Mouse (Mus musculus): ENCODE measurements around the gene Spock2. TPM values are rescaled to one million over a fixed set of nuclear protein-coding genes. Genes with fewer than 3 reads are reported as not detected.
A peak's percentile ranks its signal among the peaks of the same experiment; 100 is the strongest.

Spock2 gene
- 6.8 TPM for polyA plus RNA-seq (2012; fragmentation: generic; extraction: Trizol)

DNA sequence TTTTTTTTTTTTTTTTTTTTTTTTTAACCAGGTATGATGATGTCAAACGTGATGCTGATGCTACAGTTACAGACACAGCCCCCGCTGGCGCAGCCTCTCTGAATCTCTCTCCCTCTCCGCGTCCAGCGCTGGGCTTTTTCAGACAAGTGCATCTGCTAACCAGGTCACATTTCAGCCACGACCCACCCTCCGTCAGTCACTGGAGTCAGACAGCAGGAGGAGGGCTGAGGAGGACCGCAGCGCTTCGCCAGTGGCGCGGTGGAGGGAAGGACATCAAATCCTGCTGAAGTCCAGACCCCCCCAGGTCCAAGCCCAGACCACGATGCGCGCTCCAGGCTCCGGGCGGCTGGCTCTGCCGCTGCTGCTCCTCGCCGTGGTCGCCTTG lies at the start of gene Spock2:
Spock2 (plus strand) TSS at position 74 of the 385 bp plus-strand sequence.
- H3K36me3 ChIP-seq (ENCODE audit: control insufficient read depth, insufficient read depth): no peaks in the 10 kb centered on the region
- TF ChIP-seq TCF12 (IDR thresholded peaks at IDR 0.05; ENCODE audit: insufficient read depth, poor library complexity, severe bottlenecking): no peak
- peak; percentile 46 for TF ChIP-seq POLR2A (IDR thresholded peaks at IDR 0.05; ENCODE audit: insufficient read length, low read depth)
- no peaks in the 10 kb centered on the region for H3K27me3 ChIP-seq (ENCODE audit: control insufficient read depth, insufficient read depth, insufficient read length)
- H3ac ChIP-seq (ENCODE audit: control insufficient read depth, insufficient read length): peak within 1 kb of the TSS; percentile 21
- no peaks in the 10 kb centered on the region for H3K79me2 ChIP-seq (ENCODE audit: control insufficient read depth, insufficient read depth)
- peak within 1 kb of the TSS; percentile 87 for H3K4me2 ChIP-seq (ENCODE audit: low read depth)
- H3K4me3 ChIP-seq: peak within 1 kb of the TSS; percentile 26

DNA sequence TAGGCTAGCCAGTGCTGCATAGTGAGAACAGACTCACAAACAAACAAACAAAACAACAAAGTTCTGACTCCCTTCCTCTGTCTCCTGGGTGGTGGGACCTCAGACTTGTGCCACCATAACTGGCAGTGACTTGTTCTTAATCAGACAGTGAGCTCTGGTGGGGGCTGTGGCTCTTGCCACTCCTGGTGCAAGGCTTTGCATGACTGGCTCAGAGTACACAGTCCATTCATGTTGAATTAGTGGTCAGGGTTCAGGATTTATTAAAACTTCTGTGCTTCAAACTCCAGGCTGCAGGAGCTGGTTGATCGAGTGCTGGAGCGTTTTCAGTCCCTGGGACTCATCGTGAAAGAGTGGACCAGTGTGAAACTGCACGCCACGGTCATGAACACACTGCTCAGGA lies 43.8 kb upstream of the Spock2 start:
- H3K36me3 ChIP-seq (ENCODE audit: control insufficient read depth, insufficient read depth): no peaks in the 10 kb centered on the region
- no peak overlapping the region for H3K4me3 ChIP-seq
- H3ac ChIP-seq (ENCODE audit: control insufficient read depth, insufficient read length): no peak overlapping the region
- no peaks in the 10 kb centered on the region for H3K27me3 ChIP-seq (ENCODE audit: control insufficient read depth, insufficient read depth, insufficient read length)
- no peaks in the 10 kb centered on the region for H3K79me2 ChIP-seq (ENCODE audit: control insufficient read depth, insufficient read depth)
- TF ChIP-seq MYOG (IDR thresholded peaks at IDR 0.05; ENCODE audit: control insufficient read depth in 1 of 3, insufficient read depth in 1 of 3, insufficient read length in 2 of 3, low read depth in 2 of 3) (no peak), TCF3 (IDR thresholded peaks at IDR 0.05; ENCODE audit: insufficient read length, low read depth) (no peak), USF1 (IDR thresholded peaks at IDR 0.05; ENCODE audit: low read depth) (no peak), TCF12 (IDR thresholded peaks at IDR 0.05; ENCODE audit: insufficient read depth, poor library complexity, severe bottlenecking) (no peak), POLR2A (IDR thresholded peaks at IDR 0.05; ENCODE audit: insufficient read length, low read depth) (no peak), CEBPB (IDR thresholded peaks at IDR 0.05; ENCODE audit: insufficient read depth, poor library complexity, severe bottlenecking) (no peak), MAX (IDR thresholded peaks at IDR 0.05; ENCODE audit: low read depth) (no peak), POLR2AphosphoS2 (IDR thresholded peaks at IDR 0.05; ENCODE audit: insufficient read length, low read depth) (no peak), MYOD1 (IDR thresholded peaks at IDR 0.05; ENCODE audit: control insufficient read depth in 1 of 3, insufficient read length in 2 of 3, low read depth in 2 of 3) (no peak), E2F4 (IDR thresholded peaks at IDR 0.05; ENCODE audit: insufficient read depth) (no peak), SRF (IDR thresholded peaks at IDR 0.05; ENCODE audit: control insufficient read depth, insufficient read length, low read depth) (no peak), REST (IDR thresholded peaks at IDR 0.05; ENCODE audit: insufficient read depth, insufficient read length) (no peak)
- H3K4me2 ChIP-seq (ENCODE audit: low read depth): no peak overlapping the region

DNA sequence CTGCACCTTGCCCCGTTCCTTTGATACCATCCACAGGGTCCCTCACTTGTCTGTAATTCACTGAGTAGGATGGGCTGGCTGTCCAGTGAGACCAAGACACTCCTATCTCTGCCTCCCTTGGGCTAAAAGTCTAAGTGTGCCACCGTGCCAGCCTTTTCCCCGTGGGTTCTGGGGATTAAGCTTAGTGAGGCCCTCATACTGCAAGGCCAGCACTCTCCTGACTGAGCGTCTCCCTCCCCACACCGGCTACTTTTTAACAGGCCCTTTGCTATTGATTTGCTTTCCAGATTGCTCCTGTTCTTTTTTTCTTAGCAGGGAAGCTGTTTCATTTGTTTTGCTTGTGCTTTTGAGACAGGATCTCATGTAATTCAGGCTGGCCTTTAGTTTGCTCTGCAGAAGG lies 43.1 kb upstream of the Spock2 start:
- Histone ChIP-seq H3ac (ENCODE audit: control insufficient read depth, insufficient read length) (no peak overlapping the region), H3K4me3 (no peak overlapping the region), H3K4me2 (ENCODE audit: low read depth) (no peak overlapping the region), H3K27me3 (ENCODE audit: control insufficient read depth, insufficient read depth, insufficient read length) (no peaks in the 10 kb centered on the region), H3K79me2 (ENCODE audit: control insufficient read depth, insufficient read depth) (no peaks in the 10 kb centered on the region), H3K36me3 (ENCODE audit: control insufficient read depth, insufficient read depth) (no peaks in the 10 kb centered on the region)
- TF ChIP-seq REST (IDR thresholded peaks at IDR 0.05; ENCODE audit: insufficient read depth, insufficient read length) (no peak), USF1 (IDR thresholded peaks at IDR 0.05; ENCODE audit: low read depth) (no peak), MYOG (IDR thresholded peaks at IDR 0.05; ENCODE audit: control insufficient read depth in 1 of 3, insufficient read depth in 1 of 3, insufficient read length in 2 of 3, low read depth in 2 of 3) (no peak), POLR2AphosphoS2 (IDR thresholded peaks at IDR 0.05; ENCODE audit: insufficient read length, low read depth) (no peak), E2F4 (IDR thresholded peaks at IDR 0.05; ENCODE audit: insufficient read depth) (no peak), MAX (IDR thresholded peaks at IDR 0.05; ENCODE audit: low read depth) (no peak), TCF3 (IDR thresholded peaks at IDR 0.05; ENCODE audit: insufficient read length, low read depth) (no peak), CEBPB (IDR thresholded peaks at IDR 0.05; ENCODE audit: insufficient read depth, poor library complexity, severe bottlenecking) (no peak), POLR2A (IDR thresholded peaks at IDR 0.05; ENCODE audit: insufficient read length, low read depth) (no peak)

DNA sequence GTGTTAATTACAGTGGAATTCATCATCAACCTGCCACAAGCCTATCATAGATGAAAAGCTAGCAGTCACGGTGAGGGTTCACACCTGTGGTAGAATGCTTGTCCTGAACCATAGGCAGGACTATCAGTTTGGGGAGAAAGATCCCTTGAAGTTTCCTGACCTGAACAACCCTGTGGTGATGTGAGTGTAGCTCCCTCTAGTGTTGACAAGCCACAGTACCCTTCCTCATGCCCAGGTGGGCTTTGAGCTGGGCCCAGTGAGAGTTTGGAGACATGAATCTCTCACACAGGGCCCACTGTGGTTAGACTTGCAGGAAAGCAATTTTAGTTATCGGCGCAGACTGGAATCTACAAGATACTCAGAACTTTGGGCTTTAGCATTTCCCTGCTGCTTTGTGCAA lies 39.5 kb upstream of the Spock2 start:
- Histone ChIP-seq H3K36me3 (ENCODE audit: control insufficient read depth, insufficient read depth) (no peaks in the 10 kb centered on the region), H3ac (ENCODE audit: control insufficient read depth, insufficient read length) (no peak overlapping the region), H3K27me3 (ENCODE audit: control insufficient read depth, insufficient read depth, insufficient read length) (no peaks in the 10 kb centered on the region), H3K4me3 (no peak overlapping the region), H3K4me2 (ENCODE audit: low read depth) (no peak overlapping the region), H3K79me2 (ENCODE audit: control insufficient read depth, insufficient read depth) (no peaks in the 10 kb centered on the region)
- no peak for TF ChIP-seq MAX (IDR thresholded peaks at IDR 0.05; ENCODE audit: low read depth)
- TF ChIP-seq SRF (IDR thresholded peaks at IDR 0.05; ENCODE audit: control insufficient read depth, insufficient read length, low read depth): no peak
- TF ChIP-seq CEBPB (IDR thresholded peaks at IDR 0.05; ENCODE audit: insufficient read depth, poor library complexity, severe bottlenecking): no peak
- TF ChIP-seq TCF12 (IDR thresholded peaks at IDR 0.05; ENCODE audit: insufficient read depth, poor library complexity, severe bottlenecking): no peak
- TF ChIP-seq REST (IDR thresholded peaks at IDR 0.05; ENCODE audit: insufficient read depth, insufficient read length): no peak
- no peak for TF ChIP-seq MYOG (IDR thresholded peaks at IDR 0.05; ENCODE audit: control insufficient read depth in 1 of 3, insufficient read depth in 1 of 3, insufficient read length in 2 of 3, low read depth in 2 of 3)
- no peak for TF ChIP-seq TCF3 (IDR thresholded peaks at IDR 0.05; ENCODE audit: insufficient read length, low read depth)
- TF ChIP-seq E2F4 (IDR thresholded peaks at IDR 0.05; ENCODE audit: insufficient read depth): no peak
- TF ChIP-seq POLR2AphosphoS2 (IDR thresholded peaks at IDR 0.05; ENCODE audit: insufficient read length, low read depth): no peak
- TF ChIP-seq MYOD1 (IDR thresholded peaks at IDR 0.05; ENCODE audit: control insufficient read depth in 1 of 3, insufficient read length in 2 of 3, low read depth in 2 of 3): no peak
- TF ChIP-seq POLR2A (IDR thresholded peaks at IDR 0.05; ENCODE audit: insufficient read length, low read depth): no peak
- no peak for TF ChIP-seq USF1 (IDR thresholded peaks at IDR 0.05; ENCODE audit: low read depth)

DNA sequence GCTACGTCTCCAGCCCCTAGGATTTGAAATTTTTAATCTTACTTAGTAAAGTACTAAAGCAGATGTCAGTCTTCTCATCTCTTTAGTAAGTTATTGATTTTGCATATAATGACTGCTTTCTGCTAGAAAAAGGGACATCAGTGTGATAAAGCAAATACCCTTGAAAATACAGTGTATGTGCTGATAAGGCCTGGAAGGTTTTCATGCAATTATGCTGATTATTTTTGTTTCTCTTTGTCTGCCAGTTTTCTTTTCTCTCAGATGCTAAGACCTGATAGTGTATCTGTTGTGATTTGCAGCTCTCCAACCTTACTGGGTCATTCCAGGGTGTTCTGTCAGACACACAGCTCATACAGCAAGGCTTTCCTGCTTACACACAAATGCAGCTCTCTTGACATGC lies 30.9 kb upstream of the Spock2 start:
- no peaks in the 10 kb centered on the region for H3K36me3 ChIP-seq (ENCODE audit: control insufficient read depth, insufficient read depth)
- no peak overlapping the region for H3K4me3 ChIP-seq
- no peaks in the 10 kb centered on the region for H3K27me3 ChIP-seq (ENCODE audit: control insufficient read depth, insufficient read depth, insufficient read length)
- TF ChIP-seq REST (IDR thresholded peaks at IDR 0.05; ENCODE audit: insufficient read depth, insufficient read length): no peak
- TF ChIP-seq TCF3 (IDR thresholded peaks at IDR 0.05; ENCODE audit: insufficient read length, low read depth): no peak
- no peak for TF ChIP-seq MYOD1 (IDR thresholded peaks at IDR 0.05; ENCODE audit: control insufficient read depth in 1 of 3, insufficient read length in 2 of 3, low read depth in 2 of 3)
- no peak for TF ChIP-seq USF1 (IDR thresholded peaks at IDR 0.05; ENCODE audit: low read depth)
- H3K4me2 ChIP-seq (ENCODE audit: low read depth): no peak overlapping the region
- no peaks in the 10 kb centered on the region for H3K79me2 ChIP-seq (ENCODE audit: control insufficient read depth, insufficient read depth)
- H3ac ChIP-seq (ENCODE audit: control insufficient read depth, insufficient read length): no peak overlapping the region
